Mouse (Mus musculus) gastrocnemius, adult 8-10 months (tissue): ENCODE data around the gene Gcnt2. TPM values are rescaled to one million over a fixed set of nuclear protein-coding genes. Genes with fewer than 3 reads are reported as not detected.

Source experiments
- DNase-seq, 2 experiments: peaks; one replicate each; pipeline ENCODE4 v3.0.0; 2022; ENCODE audit warnings: low spot score in 2 of 2
- total RNA-seq, 4 experiments: library from RNA; stranded (reverse); gene quantifications; 2 replicates each; pipeline ENCODE4 v1.2.4; 2022

The Gcnt2 gene
- total RNA-seq: 10 to 100 TPM in 2 of 4 experiments, 1 to 10 TPM in 2; 7.2 to 13.5 (median 10.7) TPM

DNA sequence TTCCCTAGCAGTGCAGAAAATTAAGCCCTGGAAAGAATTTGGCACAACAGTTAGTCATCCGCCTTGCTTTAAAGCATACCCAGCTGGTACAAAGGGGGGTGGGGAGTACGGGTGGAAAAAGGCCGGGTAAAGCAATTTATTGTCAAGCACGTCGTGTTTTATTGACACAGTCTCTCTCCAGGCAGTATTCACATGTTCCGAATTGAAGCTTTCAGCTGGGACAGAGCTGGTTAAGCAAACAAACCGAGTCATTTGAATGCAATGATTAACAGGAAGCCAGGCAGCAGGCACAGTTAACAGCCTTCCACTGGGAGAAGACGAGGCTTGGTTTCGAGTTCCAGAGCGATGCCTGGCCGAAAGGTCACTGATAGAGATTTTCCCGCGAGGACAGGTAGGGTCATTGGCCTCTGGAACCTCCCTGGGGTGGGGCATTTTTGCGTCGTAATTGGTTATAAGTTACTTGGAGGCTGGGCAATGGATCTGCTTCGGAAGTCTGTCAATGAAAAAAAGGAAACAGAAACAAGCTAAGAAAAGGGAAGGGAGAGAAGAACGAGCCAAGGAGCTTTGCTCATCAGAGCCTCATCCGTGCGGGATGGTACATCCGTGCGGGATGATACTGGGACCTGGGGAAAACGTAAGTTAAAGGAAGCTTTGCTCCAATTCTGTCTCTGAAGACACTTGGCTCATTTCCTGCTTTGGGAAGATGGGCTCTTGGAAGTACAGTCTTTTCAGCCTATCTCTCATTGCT, at the start of gene Gcnt2:
TSS of gene Gcnt2 (plus strand) at position 103 of the 748 bp plus-strand sequence.
- no peak for DNase-seq

GRCm38 (mm10) chr13:40820617-40821016, 38.9 kb upstream of the Gcnt2 start:
- no peak for DNase-seq

DNA sequence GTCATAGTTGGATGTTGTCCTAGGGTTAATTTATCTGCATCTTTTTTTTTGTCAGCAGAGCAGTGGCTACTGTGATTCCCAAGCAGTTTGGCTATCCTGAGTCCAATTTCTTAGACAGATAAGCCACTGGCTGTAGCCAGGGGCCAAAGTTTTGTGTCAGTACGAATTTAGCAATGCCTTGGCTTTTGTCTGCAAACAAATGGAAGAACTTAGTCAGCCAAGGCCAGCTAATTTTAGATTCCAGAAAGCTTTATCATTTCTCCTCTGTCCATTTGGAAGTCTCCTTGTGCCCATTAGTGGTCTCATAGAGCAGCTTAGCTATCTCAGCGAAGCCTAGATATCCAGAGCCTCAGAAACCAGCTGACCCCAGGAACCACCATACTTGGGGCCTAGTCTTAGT, 37.6 kb upstream of the Gcnt2 start:
- no peak for DNase-seq

GRCm38 (mm10) chr13:40841146-40841787, 18.3 kb upstream of the Gcnt2 start:
- no peak for DNase-seq

GRCm38 (mm10) chr13:40842141-40842540, 17.4 kb upstream of the Gcnt2 start:
- DNase-seq: no peak

- peak; percentile 21 to 49 for DNase-seq
Measured at GRCm38 (mm10) chr13:40843418-40844067, 16.0 kb upstream of the Gcnt2 start.

GRCm38 (mm10) chr13:40844144-40844543, 15.4 kb upstream of the Gcnt2 start:
- DNase-seq: no peak

GRCm38 (mm10) chr13:40845951-40846350, 13.6 kb upstream of the Gcnt2 start:
- DNase-seq: no peak

DNA sequence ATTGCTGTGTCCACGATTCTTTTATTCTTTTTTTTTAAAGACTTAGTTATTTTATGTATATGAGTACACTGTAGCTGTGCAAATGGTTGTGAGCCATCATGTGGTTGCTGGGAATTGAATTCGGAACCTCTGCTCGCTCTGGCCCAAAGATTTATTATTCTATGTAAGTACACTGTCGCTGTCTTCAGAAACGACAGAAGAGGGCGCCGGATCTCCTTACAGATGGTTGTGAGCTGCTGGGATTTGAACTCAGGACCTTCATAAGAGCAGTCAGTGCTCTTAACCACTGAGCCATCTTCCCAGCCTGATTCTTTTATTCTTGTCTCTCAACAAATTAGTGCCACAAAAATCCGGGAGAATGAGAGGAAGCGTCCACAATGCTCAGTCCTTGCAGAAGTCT, 13.2 kb upstream of the Gcnt2 start:
- DNase-seq: no peak

DNA sequence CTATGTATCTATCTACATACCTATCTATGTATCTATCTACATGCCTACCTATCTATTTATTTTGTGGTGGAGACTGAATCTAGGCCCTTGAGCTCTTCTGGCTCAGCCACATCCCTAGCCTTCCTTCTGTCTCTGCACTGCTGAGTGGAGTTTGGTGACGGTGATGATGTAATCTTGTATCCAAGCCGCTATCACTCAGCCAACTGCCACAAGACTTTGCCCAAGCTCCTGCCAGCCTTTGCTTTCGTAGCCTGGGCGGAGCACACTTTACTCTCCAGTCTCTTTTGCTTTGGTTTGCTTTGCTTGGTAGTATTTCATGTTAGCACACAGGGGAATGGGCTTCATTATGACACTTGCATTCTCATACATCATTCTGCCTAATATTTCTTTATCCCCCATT, 11.7 kb upstream of the Gcnt2 start:
- no peak for DNase-seq

GRCm38 (mm10) chr13:40850686-40851085, 8.9 kb upstream of the Gcnt2 start:
- no peak for DNase-seq

DNA sequence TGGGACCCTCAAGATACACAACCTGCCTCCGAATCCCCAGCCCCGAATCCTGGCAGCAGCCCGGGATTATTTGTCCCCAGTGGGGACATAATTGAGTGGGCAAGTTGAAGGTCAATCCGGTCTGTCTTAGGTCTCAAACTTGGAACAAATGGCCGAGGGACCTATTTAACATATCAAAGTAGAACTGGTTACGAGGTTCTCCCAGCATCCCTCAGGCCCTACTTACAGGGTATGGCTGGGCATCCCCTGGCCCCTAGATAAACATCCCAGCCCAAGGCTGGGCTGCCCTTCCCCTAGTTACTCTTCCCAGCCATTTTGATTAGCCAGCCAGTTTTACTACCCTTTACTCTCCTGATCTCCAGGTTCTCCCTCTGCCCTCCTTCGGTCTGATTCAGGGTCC, 8.3 kb upstream of the Gcnt2 start:
- DNase-seq: no peak

GRCm38 (mm10) chr13:40851961-40852360, 7.6 kb upstream of the Gcnt2 start:
- no peak for DNase-seq

GRCm38 (mm10) chr13:40852791-40853190, 6.8 kb upstream of the Gcnt2 start:
- no peak for DNase-seq

- DNase-seq: no peak
Measured at GRCm38 (mm10) chr13:40853842-40854241, 5.7 kb upstream of the Gcnt2 start.

GRCm38 (mm10) chr13:40854451-40855058, 5.0 kb upstream of the Gcnt2 start:
- peak in 1 of 2 experiments; percentile 17 for DNase-seq

DNA sequence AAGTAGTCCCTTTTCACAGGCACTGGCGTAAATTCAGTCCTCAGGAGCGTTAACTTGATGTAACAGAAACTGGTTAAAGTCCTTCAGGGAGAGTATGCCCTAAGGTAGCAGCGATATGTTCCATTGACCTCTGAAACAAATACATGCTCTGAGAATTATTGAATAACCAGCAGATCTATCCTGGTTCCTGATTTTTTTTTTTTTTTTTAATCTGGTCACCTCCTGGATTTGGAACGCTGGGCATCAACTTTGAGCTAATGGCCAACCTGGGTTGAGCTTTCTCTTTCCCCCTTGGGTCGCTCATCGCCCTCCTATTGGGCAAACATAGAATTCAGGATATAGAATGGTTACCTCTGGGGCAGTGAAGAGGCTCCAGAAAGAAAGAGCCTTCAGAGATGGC, 4.3 kb upstream of the Gcnt2 start:
- DNase-seq: no peak

- DNase-seq: no peak
Measured at GRCm38 (mm10) chr13:40856786-40857185, 2.8 kb upstream of the Gcnt2 start.

GRCm38 (mm10) chr13:40857281-40857818, 2.2 kb upstream of the Gcnt2 start:
- DNase-seq: no peak

DNA sequence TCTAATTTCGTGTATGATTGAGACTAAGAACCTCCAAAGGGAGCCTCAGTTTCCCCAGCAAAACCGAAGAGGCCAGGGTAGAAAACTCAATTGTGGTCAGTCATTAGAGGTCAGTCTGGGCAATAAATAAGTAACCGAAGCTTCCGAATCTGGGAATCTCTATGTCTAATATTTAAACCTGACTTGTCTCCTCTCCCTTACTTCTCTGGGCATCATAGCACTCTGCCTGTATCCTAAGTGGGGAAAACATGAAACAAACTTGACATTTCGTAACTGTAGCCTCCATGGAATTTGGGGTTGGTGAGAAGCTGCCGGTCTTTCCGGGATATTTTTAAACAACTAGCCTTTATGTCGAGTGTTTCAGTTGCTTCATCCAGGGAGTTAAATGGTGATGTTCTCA, 329 bp upstream of the Gcnt2 start:
- no peak for DNase-seq

GRCm38 (mm10) chr13:40863006-40863405, 3.5 kb downstream of the Gcnt2 start:
- no peak for DNase-seq
